In genomic region chr2:152155414-152156208, GRCm38 (mm10) we compare ENCODE assay signal across 8 mouse cellular contexts. TPM values are rescaled to one million over a fixed set of nuclear protein-coding genes. Genes with fewer than 3 reads are reported as not detected.
DNase-seq lines count a peak whose midpoint lies in the region; ATAC-seq lines count a peak whose summit lies in the region.

No protein-coding gene starts in this region.

- H3K27ac ChIP-seq in midbrain, embryonic 11.5 days (ENCODE audit: low read depth, low read length) = no peak overlapping the region
- no peak overlapping the region for H3K27ac ChIP-seq in midbrain, embryonic 15.5 days
- 0 out of 2 replicates have a peak overlapping the region, but pooled peaks have one; percentile 22 for H3K27ac ChIP-seq in embryonic facial prominence, embryonic 13.5 days
- H3K27ac ChIP-seq in midbrain, embryonic 13.5 days = no peak overlapping the region

- no peaks in the 10 kb centered on the region for H3K36me3 ChIP-seq in midbrain, embryonic 11.5 days (ENCODE audit: control insufficient read depth, insufficient read depth, low read length)
- no peaks in the 10 kb centered on the region for H3K36me3 ChIP-seq in midbrain, embryonic 15.5 days (replicated peaks)
- no peaks in the 10 kb centered on the region for H3K36me3 ChIP-seq in embryonic facial prominence, embryonic 13.5 days
- no peaks in the 10 kb centered on the region for H3K36me3 ChIP-seq in midbrain, embryonic 13.5 days

- intact Hi-C loops in heart, postnatal 14 days (cut with DNase I) = no loop called here

- H3K4me1 ChIP-seq in midbrain, embryonic 11.5 days (ENCODE audit: control insufficient read depth, insufficient read depth, low read length) = no peaks in the 10 kb centered on the region
- H3K4me1 ChIP-seq in midbrain, embryonic 15.5 days = no peaks in the 10 kb centered on the region
- peaks cover 3% of the 10 kb centered on the region; the same call in 1 of the 2 replicates for H3K4me1 ChIP-seq in embryonic facial prominence, embryonic 13.5 days
- 0 out of 2 replicates have a peak, but pooled peaks cover 3% of the 10 kb centered on the region for H3K4me1 ChIP-seq in midbrain, embryonic 13.5 days (replicated peaks)

- 45% methylated on average over 7 of the region's 7 CpGs for WGBS in midbrain, embryonic 11.5 days
- WGBS in midbrain, embryonic 15.5 days = 51% methylated on average over 7 of the region's 7 CpGs
- WGBS in embryonic facial prominence, embryonic 13.5 days = 37% methylated on average over 7 of the region's 7 CpGs
- WGBS in midbrain, embryonic 13.5 days = 52% methylated on average over 7 of the region's 7 CpGs

- H3K4me2 ChIP-seq in midbrain, embryonic 11.5 days = no peak overlapping the region
- no peak overlapping the region for H3K4me2 ChIP-seq in midbrain, embryonic 15.5 days
- H3K4me2 ChIP-seq in embryonic facial prominence, embryonic 13.5 days = no peak overlapping the region
- no peak overlapping the region for H3K4me2 ChIP-seq in midbrain, embryonic 13.5 days (replicated peaks)

- no peak for DNase-seq in midbrain, embryonic 11.5 days (ENCODE audit: low spot score, missing footprints)
- DNase-seq in heart, postnatal 14 days = peak; percentile 85 to 88
- no peak for DNase-seq in thymus, postnatal 25 days
- DNase-seq in lung, postnatal 14 days = no peak

- 0 out of 2 replicates have a peak, but pooled peaks have one; percentile 24 for ATAC-seq in midbrain, embryonic 11.5 days (ENCODE audit: low FRiP score)
- no peak for ATAC-seq in midbrain, embryonic 15.5 days (replicated peaks)
- ATAC-seq in embryonic facial prominence, embryonic 13.5 days (ENCODE audit: insufficient number of reproducible peaks, insufficient read depth, low FRiP score, low TSS enrichment, low read depth) = no peak
- 0 out of 2 replicates have a peak, but pooled peaks have one; percentile 53 for ATAC-seq in midbrain, embryonic 13.5 days
- no peak for ATAC-seq in granulocyte monocyte progenitor cell, adult 5-6 weeks (replicated peaks; ENCODE audit: poor library complexity, severe bottlenecking)

- no peak overlapping the region for H3K4me3 ChIP-seq in midbrain, embryonic 11.5 days (ENCODE audit: low read depth, low read length)
- no peak overlapping the region for H3K4me3 ChIP-seq in midbrain, embryonic 15.5 days
- H3K4me3 ChIP-seq in embryonic facial prominence, embryonic 13.5 days = no peak overlapping the region
- no peak overlapping the region for H3K4me3 ChIP-seq in midbrain, embryonic 13.5 days (replicated peaks)

- no peaks in the 10 kb centered on the region for H3K27me3 ChIP-seq in midbrain, embryonic 11.5 days (ENCODE audit: control insufficient read depth, insufficient read depth, low read length)
- H3K27me3 ChIP-seq in midbrain, embryonic 15.5 days (replicated peaks) = no peaks in the 10 kb centered on the region
- H3K27me3 ChIP-seq in embryonic facial prominence, embryonic 13.5 days = no peaks in the 10 kb centered on the region
- H3K27me3 ChIP-seq in midbrain, embryonic 13.5 days = no peaks in the 10 kb centered on the region

- no peaks in the 10 kb centered on the region for H3K9me3 ChIP-seq in midbrain, embryonic 11.5 days (ENCODE audit: control insufficient read depth, low read length)
- H3K9me3 ChIP-seq in midbrain, embryonic 15.5 days = no peaks in the 10 kb centered on the region
- H3K9me3 ChIP-seq in embryonic facial prominence, embryonic 13.5 days = peaks cover 5% of the 10 kb centered on the region; the same call in 1 of the 2 replicates
- no peaks in the 10 kb centered on the region for H3K9me3 ChIP-seq in midbrain, embryonic 13.5 days

- H3K9ac ChIP-seq in midbrain, embryonic 11.5 days (ENCODE audit: low read length) = no peak overlapping the region
- H3K9ac ChIP-seq in midbrain, embryonic 15.5 days = no peak overlapping the region
- H3K9ac ChIP-seq in embryonic facial prominence, embryonic 13.5 days = no peak overlapping the region
- no peak overlapping the region for H3K9ac ChIP-seq in midbrain, embryonic 13.5 days (replicated peaks)

RNA-seq across cellular contexts. Expression of gene Tcf15, which starts 12.2 kb away (rescaled TPM):
- 2.8 and 3.2 TPM in 2 replicates for polyA plus RNA-seq in midbrain, embryonic 11.5 days (2014; fragmentation: Nextera tagmentation; extraction: Ambion mirVana)
- polyA plus RNA-seq in midbrain, embryonic 15.5 days (2015; fragmentation: Nextera tagmentation; extraction: Ambion mirVana) = 1.1 TPM in 2 replicates
- polyA plus RNA-seq in embryonic facial prominence, embryonic 13.5 days (2015; fragmentation: Nextera tagmentation; extraction: Ambion mirVana) = 3.7 and 4.1 TPM in 2 replicates
- total RNA-seq in heart, postnatal 14 days (2021) = 10 to 100 TPM; 40.0 to 43.0 TPM
- polyA plus RNA-seq in midbrain, embryonic 13.5 days (2015; fragmentation: Nextera tagmentation; extraction: Ambion mirVana) = 1.0 and 1.8 TPM in 2 replicates
- not detected in 2 replicates for total RNA-seq in granulocyte monocyte progenitor cell, adult 5-6 weeks (2014; fragmentation: Nextera tagmentation)
- not detected in 2 replicates for total RNA-seq in granulocyte monocyte progenitor cell, adult 5-6 weeks (2017)

RNA-seq across cellular contexts. Expression of gene Srxn1, which starts 50.3 kb away (rescaled TPM):
- polyA plus RNA-seq in midbrain, embryonic 11.5 days (2014; fragmentation: Nextera tagmentation; extraction: Ambion mirVana) = 14.2 and 14.6 TPM in 2 replicates
- polyA plus RNA-seq in midbrain, embryonic 15.5 days (2015; fragmentation: Nextera tagmentation; extraction: Ambion mirVana) = 21.5 and 23.7 TPM in 2 replicates
- 9.7 and 10.6 TPM in 2 replicates for polyA plus RNA-seq in embryonic facial prominence, embryonic 13.5 days (2015; fragmentation: Nextera tagmentation; extraction: Ambion mirVana)
- total RNA-seq in heart, postnatal 14 days (2021) = 10 to 100 TPM in 1 of 2 experiments, 1 to 10 TPM in 1; 9.8 to 11.9 TPM
- 13.4 and 14.9 TPM in 2 replicates for polyA plus RNA-seq in midbrain, embryonic 13.5 days (2015; fragmentation: Nextera tagmentation; extraction: Ambion mirVana)
- total RNA-seq in granulocyte monocyte progenitor cell, adult 5-6 weeks (2014; fragmentation: Nextera tagmentation) = 0.47 and 5.5 TPM in 2 replicates
- 1.3 and 2.0 TPM in 2 replicates for total RNA-seq in granulocyte monocyte progenitor cell, adult 5-6 weeks (2017)

Comparison
In these comparisons a context has a peak if more than half of its experiments do, and no peak if none do; other contexts are left out.
1. ATAC-seq: peak in midbrain, embryonic 11.5 days (single experiment) and midbrain, embryonic 13.5 days (single experiment); none in midbrain, embryonic 15.5 days (single experiment), embryonic facial prominence, embryonic 13.5 days (single experiment) and granulocyte monocyte progenitor cell, adult 5-6 weeks (single experiment).
2. DNase-seq: peak in heart, postnatal 14 days (2 of 2); none in midbrain, embryonic 11.5 days (single experiment), thymus, postnatal 25 days (single experiment) and lung, postnatal 14 days (single experiment).